Mouse (Mus musculus) liver, postnatal 0 days (tissue): ENCODE results near the gene Smim11. TPM values are rescaled to one million over a fixed set of nuclear protein-coding genes. Genes with fewer than 3 reads are reported as not detected.
A peak's percentile ranks its signal among the peaks of the same experiment; 100 is the strongest.

Source experiments
- ATAC-seq: fragments of 200-750 bp; cut with Nextera tagmentation; 2 replicates; pipeline ENCODE4 v1.8.0; 2017; ENCODE audit warnings: mild to moderate bottlenecking, moderate library complexity
- DNase-seq: peaks from one replicate; pipeline ENCODE4 v3.0.0-alpha.2; 2016
- H3K27ac ChIP-seq: fragments of 300-500 bp; sonication (generic); 2 replicates; pipeline ENCODE4 v1.5.1; 2014; ENCODE audit warnings: antibody characterized with exemption, moderate library complexity, mild to moderate bottlenecking, low read depth
- H3K27me3 ChIP-seq: fragments of 300-500 bp; sonication (generic); 2 replicates; pipeline ENCODE4 v1.6.1; 2014; ENCODE audit warnings: low read length, control low read depth, mixed read lengths; ENCODE audit not compliant: insufficient read depth
- H3K36me3 ChIP-seq: fragments of 300-500 bp; sonication (generic); replicated peaks from 2 replicates; pipeline ENCODE4 v1.6.1; 2014; ENCODE audit warnings: mild to moderate bottlenecking, control low read depth, low read length, moderate library complexity, mixed read lengths; ENCODE audit not compliant: insufficient read depth
- H3K4me1 ChIP-seq: fragments of 300-500 bp; sonication (generic); 2 replicates; pipeline ENCODE4 v1.6.1; 2014; ENCODE audit warnings: antibody characterized with exemption, mild to moderate bottlenecking, control low read depth; ENCODE audit not compliant: insufficient read depth
- H3K4me2 ChIP-seq: fragments of 300-500 bp; sonication (generic); 2 replicates; pipeline ENCODE4 v1.6.1; 2014; ENCODE audit warnings: low read depth, mild to moderate bottlenecking, low read length, moderate library complexity, mixed read lengths
- H3K4me3 ChIP-seq: fragments of 300-500 bp; sonication (generic); 2 replicates; pipeline ENCODE4 v1.5.1; 2014; ENCODE audit warnings: low read depth, low read length
- H3K9ac ChIP-seq: fragments of 300-500 bp; sonication (generic); replicated peaks from 2 replicates; pipeline ENCODE4 v1.6.1; 2014; ENCODE audit warnings: mild to moderate bottlenecking, moderate library complexity
- H3K9me3 ChIP-seq: fragments of 300-500 bp; sonication (generic); 2 replicates; pipeline ENCODE4 v1.6.1; 2016; ENCODE audit warnings: mild to moderate bottlenecking, control low read depth, low read length, mixed read lengths
- CTCF ChIP-seq: sonication (generic); IDR thresholded peaks from 2 replicates; pipeline ENCODE4 v1.5.1; 2016; ENCODE audit warnings: antibody characterized with exemption, low read depth
- EP300 ChIP-seq: IDR thresholded peaks from 2 replicates; pipeline ENCODE4 v1.6.1; 2016; ENCODE audit warnings: antibody characterized with exemption, low read depth, mild to moderate bottlenecking
- WGBS: fragments of 180-500 bp; shearing (Covaris S2); extraction: QIAGEN DNeasy Blood & Tissue Kit; methylation state at CpG from one replicate; pipeline ENCODE4 v1.1.7; 2014; ENCODE audit not compliant: insufficient replicate concordance; 5-methylcytosine and 5-hydroxymethylcytosine counted together
- polyA plus RNA-seq: library from polyadenylated mRNA; unstranded; fragments of >200 nt; fragmentation: Nextera tagmentation; extraction: Ambion mirVana; gene quantifications from 2 replicates; pipeline ENCODE4 v1.2.1, GENCODE M21; 2015

Gene Smim11
- polyA plus RNA-seq, 1 experiment from 2014 or later, result 42.5 TPM

DNA sequence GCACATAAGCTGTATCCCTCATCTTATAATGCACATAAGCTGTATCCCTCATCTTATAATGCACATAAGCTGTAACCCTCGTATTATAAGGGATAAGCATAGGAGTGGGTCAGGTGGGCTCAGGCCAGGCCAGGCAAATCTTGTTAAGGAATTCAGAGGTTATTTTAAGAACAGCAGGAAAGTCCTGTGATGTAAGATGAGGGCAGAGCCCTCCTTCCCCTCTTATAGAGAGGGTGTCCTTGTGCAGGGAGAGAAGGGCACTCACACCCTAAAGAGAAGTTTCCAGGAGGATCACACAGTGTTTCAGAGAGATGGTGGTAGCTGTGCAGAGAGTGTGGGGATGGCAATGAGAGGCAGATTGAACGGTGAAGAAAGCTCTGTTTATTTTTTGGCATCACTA lies 5.8 kb upstream of the Smim11 start:
- Histone ChIP-seq H3K27me3 (0 out of 2 replicates have a peak, but pooled peaks cover 4% of the 10 kb centered on the region), H3K27ac (no peak overlapping the region), H3K4me3 (no peak overlapping the region), H3K9me3 (no peaks in the 10 kb centered on the region), H3K9ac (no peak overlapping the region), H3K4me2 (no peak overlapping the region), H3K4me1 (no peaks in the 10 kb centered on the region), H3K36me3 (no peaks in the 10 kb centered on the region)
- TF ChIP-seq CTCF, result no peak
- no peak for TF ChIP-seq EP300
- ATAC-seq (no peak), DNase-seq (no peak)
- WGBS, result 55% methylated on average over 2 of the region's 2 CpGs

DNA sequence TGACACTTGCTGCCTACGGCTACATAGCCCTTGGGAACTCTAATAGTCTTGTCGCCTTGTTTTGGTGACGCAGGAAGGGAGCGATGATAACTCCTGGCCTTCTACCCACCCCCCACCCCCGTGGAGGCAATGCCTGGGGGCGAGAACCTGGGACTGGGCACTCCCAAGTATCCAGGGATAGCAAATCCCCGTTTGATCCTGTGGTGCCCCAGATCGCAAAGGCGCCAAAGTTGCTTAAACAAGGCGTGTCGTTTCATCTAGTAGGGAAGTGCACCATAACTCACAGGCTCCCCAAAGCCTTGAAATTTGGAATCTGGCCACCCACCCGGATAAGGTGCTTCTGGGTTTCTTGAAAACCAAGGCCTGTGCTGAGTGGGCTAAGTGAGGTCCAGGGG lies 323 bp downstream of the Smim11 start:
- Histone ChIP-seq H3K4me1 (peaks cover 17% of the 10 kb centered on the region), H3K9ac (peak overlapping the region; percentile 78), H3K9me3 (no peaks in the 10 kb centered on the region), H3K4me3 (peak overlapping the region; percentile 70), H3K36me3 (no peaks in the 10 kb centered on the region; the same call in 1 of the 2 replicates), H3K27me3 (no peaks in the 10 kb centered on the region), H3K27ac (peak overlapping the region; percentile 30; the same call in 1 of the 2 replicates), H3K4me2 (peak overlapping the region; percentile 82)
- WGBS, result 3% methylated on average over 12 of the region's 12 CpGs
- DNase-seq, result no peak
- peak; percentile 61 for ATAC-seq
- TF ChIP-seq EP300, result no peak

DNA sequence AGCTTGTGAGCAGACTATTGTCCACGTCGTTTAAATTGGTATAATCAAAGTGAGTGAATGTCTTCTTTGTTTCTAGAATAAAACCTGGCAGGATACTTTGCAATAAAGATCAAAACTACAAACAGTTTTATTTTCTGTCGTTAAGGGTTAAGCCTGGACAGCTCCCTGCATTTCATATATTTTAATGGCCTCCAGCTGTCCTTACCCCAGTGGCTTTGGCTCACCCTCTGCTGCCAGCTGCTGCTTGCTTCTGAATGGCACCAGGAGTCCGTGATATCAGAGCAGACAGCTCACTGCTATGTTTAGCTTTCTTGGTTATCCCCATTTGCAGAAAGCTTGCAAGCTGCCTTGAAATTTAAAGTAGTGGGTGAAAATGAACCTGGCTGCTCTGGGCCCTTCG lies 903 bp downstream of the Smim11 start:
- Histone ChIP-seq H3K4me3 (peak overlapping the region; percentile 70), H3K36me3 (peaks cover 3% of the 10 kb centered on the region), H3K4me1 (peaks cover 17% of the 10 kb centered on the region), H3K9me3 (no peaks in the 10 kb centered on the region), H3K9ac (peak overlapping the region; percentile 78), H3K27me3 (no peaks in the 10 kb centered on the region), H3K27ac (no peak overlapping the region), H3K4me2 (peak overlapping the region; percentile 82)
- ATAC-seq (no peak), DNase-seq (no peak)
- TF ChIP-seq EP300, result no peak
- TF ChIP-seq CTCF, result no peak
- 34% methylated on average over 5 of the region's 5 CpGs for whole genome bisulfite sequencing

DNA sequence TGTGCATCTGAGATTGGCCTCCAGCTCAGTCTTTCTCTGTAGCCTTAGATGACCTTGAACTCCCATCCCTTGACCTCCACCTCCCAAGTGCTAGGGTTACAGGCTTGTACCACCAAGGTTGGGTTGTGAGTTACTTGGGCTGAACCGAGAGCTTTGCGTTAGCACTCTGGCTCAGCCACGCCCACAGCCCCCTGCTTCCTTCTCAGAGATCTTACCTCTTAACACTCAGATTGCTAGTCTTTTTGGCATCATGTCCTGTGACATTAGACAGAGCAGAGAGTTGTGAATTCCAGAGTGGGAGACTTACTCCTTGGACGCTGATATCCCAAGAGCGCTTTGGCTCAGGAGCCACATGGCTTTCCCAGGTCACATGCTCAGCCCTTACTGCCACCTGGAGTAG lies 1.4 kb downstream of the Smim11 start:
- no peak overlapping the region for H3K27ac ChIP-seq
- no peak for DNase-seq
- no peak for TF ChIP-seq EP300
- TF ChIP-seq CTCF, result no peak
- H3K4me1 ChIP-seq, result peaks cover 17% of the 10 kb centered on the region
- peaks cover 7% of the 10 kb centered on the region for H3K36me3 ChIP-seq
- no peak overlapping the region for H3K4me3 ChIP-seq
- ATAC-seq, result no peak
- H3K4me2 ChIP-seq, result peak overlapping the region; percentile 82
- no peaks in the 10 kb centered on the region for H3K27me3 ChIP-seq
- peak overlapping the region; percentile 78; the same call in 1 of the 2 replicates for H3K9ac ChIP-seq
- no peaks in the 10 kb centered on the region for H3K9me3 ChIP-seq
- WGBS, result 69% methylated on average over 5 of the region's 5 CpGs

DNA sequence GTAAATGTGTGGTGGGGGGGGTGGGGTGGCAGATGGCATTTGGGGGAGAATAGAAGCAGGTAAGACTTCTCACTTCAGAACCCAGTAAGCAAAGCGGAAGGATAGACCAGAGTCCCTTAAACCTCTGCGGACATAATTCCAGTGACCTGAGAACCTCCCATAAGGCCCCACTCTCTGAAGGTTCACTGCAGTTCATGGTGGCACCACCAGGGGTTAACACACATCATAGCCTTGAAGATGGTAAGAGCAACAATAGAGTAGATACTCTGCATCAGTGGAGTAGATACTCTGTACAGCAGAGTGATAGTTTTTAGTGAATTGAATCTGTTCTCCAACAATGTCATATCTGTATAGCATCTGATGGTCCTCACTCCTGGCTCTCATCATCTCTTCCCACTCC lies 4.4 kb downstream of the Smim11 start:
- Histone ChIP-seq H3K27ac (no peak overlapping the region), H3K27me3 (no peaks in the 10 kb centered on the region), H3K4me1 (peaks cover 15% of the 10 kb centered on the region), H3K9me3 (no peaks in the 10 kb centered on the region), H3K9ac (no peak overlapping the region), H3K36me3 (peaks cover 7% of the 10 kb centered on the region), H3K4me2 (no peak overlapping the region), H3K4me3 (no peak overlapping the region)
- no peak for ATAC-seq
- DNase-seq, result no peak
- 91% methylated on average over 2 of the region's 2 CpGs for WGBS
- peak; percentile 35; the same call in 1 of the 2 replicates for TF ChIP-seq CTCF
- no peak for TF ChIP-seq EP300

DNA sequence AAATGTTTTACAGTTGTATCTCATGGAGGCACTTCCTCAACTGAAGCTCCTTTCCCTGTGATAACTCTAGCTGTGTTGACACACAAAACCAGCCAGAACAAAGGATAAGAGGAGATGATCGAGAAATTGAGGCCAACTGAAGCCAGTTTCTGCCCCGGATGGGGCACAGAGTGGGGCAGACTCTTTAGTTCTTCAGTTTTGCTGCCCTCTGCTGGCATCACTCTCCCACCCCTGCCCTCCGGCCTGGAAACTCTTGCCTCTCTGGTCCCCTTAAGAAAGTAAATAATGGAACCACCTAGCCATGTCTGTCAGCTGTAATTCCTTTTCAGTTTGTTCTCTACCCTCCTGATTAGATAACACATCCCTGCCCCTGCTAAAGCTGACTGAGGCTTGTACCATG lies 6.9 kb downstream of the Smim11 start:
- ATAC-seq (no peak), DNase-seq (no peak)
- Histone ChIP-seq H3K4me3 (no peak overlapping the region), H3K27ac (no peak overlapping the region), H3K4me1 (no peaks in the 10 kb centered on the region), H3K9ac (no peak overlapping the region), H3K4me2 (no peak overlapping the region), H3K9me3 (no peaks in the 10 kb centered on the region), H3K36me3 (peaks cover 16% of the 10 kb centered on the region), H3K27me3 (no peaks in the 10 kb centered on the region)
- no peak for TF ChIP-seq CTCF
- TF ChIP-seq EP300, result no peak
- 69% methylated on average over 3 of the region's 3 CpGs for WGBS

DNA sequence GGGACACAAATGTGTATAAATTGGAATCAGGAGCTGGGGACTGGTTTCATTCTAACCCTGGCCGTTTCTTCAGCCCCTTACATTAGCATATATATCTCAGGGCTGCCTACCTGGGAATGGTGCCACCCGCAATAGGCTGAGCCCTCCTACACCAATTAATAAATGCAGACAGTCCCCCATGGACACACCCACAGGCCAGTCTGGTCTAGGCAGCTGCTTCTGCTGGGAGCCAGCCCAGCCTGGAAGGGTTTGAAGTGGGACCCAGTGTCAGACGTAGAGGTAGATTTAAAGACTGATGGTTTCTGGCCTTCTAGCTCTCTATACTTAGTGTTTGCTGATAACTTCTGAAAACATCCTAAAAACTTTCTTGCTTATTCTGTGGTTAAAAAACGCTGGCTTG lies 8.0 kb downstream of the Smim11 start:
- Histone ChIP-seq H3K27me3 (no peaks in the 10 kb centered on the region), H3K27ac (no peak overlapping the region), H3K9ac (no peak overlapping the region), H3K4me2 (no peak overlapping the region), H3K36me3 (peaks cover 16% of the 10 kb centered on the region), H3K4me3 (no peak overlapping the region), H3K4me1 (no peaks in the 10 kb centered on the region), H3K9me3 (no peaks in the 10 kb centered on the region)
- 75% methylated on average over 4 of the region's 4 CpGs for WGBS
- DNase-seq (no peak), ATAC-seq (no peak)
- no peak for TF ChIP-seq CTCF
- no peak for TF ChIP-seq EP300
